Mouse (Mus musculus): Measurements from ENCODE around the gene Arhgap10.

Arhgap10 gene

DNA sequence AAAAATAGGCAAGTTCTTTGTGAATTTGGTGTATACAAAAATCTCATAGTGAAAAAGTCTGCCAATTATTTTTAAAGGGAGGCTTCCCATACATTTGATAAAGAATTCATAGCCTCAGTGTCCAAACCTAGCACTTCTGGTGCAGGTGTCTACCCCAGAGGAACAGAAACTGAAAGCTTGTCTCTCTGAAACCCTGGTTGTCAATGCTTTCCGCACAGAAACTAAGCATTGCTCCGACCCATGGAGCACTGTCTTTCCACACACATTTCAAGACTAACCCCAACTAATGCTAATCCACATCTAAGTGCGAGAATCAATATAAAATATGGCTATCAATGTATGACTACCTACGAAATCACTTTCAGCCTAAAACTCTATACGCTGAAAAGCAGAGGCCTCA is 116.6 kb downstream of the Arhgap10 start:
- DNase-seq: no peak

DNA sequence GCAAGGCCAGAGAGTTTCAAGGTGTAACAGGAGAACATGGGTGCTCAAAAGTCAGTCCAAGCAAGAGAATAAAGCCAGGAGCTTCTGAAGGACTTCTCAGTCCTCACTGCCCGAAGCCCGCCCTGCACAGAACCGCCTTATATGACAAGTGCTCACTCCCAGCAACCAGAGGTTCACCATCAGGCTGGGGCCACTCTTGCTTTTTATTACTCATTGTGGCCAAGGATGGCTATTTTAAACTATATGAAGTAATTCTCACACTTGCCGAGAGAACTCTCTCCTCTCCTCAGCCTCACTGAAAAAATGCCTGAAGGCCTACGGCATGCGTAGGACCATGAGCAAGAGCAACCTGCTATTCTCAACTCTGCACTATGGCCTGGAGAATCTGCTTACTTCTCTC is 133.7 kb downstream of the Arhgap10 start:
- no peak for DNase-seq

DNA sequence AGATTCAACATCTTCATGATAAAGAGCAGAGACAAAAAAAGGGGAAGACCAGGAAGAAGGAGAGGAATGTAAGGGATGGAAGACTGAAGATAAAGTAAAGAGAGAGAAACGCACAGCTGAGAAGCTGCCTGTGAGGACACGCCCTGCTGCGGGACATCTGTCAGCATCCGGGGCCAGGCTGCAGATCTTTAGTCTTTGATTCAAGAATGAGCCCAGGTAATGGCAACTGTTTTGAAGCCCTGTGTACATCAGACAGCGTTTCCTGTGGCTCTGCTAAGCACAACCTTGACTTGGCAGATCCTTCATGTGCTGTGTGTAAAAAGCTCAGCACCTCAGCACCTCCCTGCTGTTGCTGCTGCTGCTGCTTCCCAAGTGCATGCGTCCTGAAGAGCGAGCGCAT is 134.1 kb downstream of the Arhgap10 start:
- no peak for DNase-seq

DNA sequence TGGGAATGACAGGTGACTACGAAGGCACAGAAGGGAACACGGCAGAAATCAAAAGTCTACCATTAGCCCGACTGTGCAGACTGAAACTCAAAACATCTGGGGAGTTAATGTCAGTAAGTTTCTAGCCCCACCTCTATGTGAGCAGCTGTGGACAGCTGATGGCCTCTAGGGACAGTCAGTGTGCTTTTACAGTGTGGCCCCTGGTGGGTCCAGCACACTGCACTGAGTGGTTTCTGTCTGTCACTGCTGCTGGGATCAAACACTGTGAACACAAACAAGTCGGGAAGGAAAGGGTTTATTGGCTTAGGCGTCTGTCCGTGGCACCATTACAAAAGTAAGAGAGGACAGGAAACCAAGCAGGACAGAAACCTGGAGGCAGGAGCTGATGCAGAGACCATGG is 136.9 kb downstream of the Arhgap10 start:
- DNase-seq: no peak

DNA sequence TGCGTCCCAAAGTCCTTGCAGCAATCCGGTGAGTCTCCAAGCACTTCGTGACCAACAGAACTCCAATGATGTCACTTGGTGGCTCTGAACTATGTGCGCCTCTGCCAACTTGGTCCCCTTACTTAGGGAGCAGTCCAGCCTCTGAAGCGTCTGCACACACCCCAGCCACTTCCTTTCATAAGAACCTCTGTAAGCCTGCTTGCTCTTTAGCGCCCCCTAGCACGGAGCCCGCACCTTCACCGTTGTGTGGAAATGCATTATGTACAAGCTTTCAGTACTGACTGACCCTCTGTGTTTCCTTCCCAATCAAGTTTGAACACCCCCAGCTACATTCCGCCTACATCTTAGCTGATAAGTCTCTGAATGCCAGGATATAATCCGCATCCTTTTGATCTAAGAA is 138.5 kb downstream of the Arhgap10 start:
- peak in 1 of 2 experiments; percentile 22 for DNase-seq

DNA sequence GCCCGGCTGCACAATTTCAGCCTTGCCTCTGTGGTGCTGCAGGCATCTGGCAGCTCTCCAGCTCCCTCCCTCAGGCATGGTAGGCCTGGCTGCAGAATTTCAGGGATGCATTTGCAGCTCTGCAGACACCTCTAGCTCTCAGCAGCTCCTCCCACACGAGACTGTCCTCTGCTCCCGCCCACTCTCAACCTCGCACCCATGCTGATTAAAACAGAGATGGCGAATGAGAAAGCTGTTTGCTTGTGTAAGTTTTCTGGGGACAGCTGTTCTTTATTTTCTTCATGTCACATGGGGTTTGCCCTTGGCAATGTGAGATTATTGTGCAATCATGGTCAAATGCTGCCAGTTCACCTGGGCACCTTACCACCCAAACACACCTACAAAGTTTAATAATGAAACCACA is 141.3 kb downstream of the Arhgap10 start:
- peak; percentile 50 to 59 for DNase-seq

DNA sequence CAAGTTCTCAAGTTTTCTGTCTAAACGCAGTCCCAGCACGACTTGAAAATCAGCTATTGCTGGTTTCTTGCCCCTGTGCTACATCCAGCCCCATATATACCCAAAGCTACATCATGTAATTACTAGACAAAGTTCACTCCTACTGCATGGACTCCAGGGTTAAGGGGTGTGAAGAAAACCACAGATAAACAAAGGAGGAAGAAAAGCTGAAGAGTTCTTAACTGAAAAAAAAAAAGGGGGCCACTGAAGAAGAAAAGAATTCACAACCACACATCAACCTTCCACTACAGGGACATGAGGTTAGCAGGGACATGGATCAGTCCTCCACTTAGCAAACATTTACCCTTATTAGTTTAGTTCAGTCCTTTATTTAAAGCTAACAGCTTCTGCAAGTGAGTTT is 141.8 kb downstream of the Arhgap10 start:
- DNase-seq: no peak

DNA sequence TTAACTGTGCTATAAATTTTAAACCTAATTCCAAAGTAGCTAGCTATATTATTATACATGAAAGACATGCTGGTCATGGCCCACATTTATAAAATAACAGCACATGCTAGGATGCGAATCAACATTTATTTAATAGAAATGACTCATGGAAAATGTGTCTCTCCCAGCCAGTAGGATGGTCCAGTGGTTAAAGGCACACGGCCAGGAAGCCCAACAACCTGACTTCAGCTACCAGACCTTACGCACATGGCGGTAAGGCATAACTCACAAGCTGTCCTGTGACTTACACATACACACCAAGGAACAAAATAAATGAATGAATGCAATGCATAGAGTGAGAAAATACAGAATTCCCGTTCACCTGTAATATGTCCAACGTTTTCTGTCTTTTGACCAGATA is 146.7 kb downstream of the Arhgap10 start:
- no peak for DNase-seq

DNA sequence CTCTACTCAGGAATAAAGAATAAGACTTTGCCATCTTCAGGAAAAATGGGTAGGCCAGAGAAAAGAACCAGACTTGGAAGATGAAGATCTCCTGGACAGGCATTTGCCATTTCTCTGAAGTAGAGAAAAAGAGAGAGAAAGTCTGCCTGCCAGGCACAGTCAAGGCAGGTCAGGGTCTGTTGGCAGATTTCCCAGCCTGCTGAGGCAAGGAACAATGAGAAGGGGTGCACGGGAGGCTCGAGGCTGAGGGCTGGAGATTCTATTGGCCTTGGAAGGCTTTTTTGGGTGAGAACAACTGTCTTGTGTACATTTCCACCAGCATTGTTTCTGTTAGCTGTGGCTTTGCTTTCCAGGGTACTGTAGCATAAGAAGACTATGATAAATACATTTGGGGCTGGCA is 147.4 kb downstream of the Arhgap10 start:
- DNase-seq: peak; percentile 30 to 32

DNA sequence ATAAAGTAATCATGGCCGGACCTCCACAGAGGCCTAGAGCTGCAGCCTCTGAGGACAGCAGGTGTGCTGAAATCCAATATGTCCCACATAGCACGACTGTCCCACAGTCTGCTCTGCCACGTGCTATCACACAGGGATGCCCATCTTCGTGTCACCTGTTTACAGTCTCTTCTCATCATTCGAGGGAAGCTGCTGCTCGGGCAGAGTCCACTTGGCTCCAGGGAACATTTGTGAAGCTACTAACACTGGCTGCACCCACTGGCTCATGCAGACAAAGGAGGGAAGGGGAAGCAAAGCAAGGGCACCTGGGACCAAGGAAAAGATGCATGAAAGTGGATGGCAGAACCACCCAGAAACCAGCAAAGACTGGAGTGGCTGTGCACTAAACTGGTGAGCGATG is 148.1 kb downstream of the Arhgap10 start:
- no peak for DNase-seq

DNA sequence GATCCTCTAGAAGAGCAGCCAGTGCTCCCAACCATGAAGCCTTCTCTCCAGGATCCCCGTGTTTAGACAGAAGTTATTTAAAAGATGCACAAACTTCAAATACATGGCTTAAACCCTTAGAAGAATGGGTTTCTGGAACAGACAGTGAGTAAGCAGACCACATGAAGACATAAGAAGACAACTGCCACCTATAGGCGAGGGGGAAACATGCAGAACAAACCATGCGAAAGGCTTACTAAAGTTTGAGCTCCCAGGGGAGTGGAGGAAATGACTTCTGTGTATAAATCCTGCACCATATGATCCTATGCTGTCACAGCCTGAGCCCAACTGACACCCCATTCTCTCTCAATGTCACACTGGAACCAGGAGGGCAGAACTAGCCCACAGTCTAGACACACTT is 150.7 kb downstream of the Arhgap10 start:
- peak; percentile 41 to 53 for DNase-seq

DNA sequence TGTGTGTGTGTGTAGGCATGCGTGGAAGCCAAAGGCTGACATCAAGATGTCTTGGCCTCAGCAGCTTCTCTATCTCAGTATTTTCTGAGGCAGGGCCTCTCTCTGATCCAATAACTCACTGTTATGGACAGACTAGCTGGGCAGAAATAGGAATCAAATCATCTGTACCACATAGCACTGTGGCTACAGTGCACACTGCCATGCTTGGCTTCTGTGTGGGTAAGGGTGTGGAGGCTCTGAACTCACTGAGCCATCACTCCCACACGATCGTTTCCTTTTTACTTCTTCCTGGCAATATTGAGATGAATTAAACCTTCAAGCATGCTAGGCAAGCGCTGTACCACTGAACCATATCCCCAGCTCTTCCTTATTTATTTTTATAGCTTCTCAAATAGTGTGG is 151.3 kb downstream of the Arhgap10 start:
- no peak for DNase-seq

DNA sequence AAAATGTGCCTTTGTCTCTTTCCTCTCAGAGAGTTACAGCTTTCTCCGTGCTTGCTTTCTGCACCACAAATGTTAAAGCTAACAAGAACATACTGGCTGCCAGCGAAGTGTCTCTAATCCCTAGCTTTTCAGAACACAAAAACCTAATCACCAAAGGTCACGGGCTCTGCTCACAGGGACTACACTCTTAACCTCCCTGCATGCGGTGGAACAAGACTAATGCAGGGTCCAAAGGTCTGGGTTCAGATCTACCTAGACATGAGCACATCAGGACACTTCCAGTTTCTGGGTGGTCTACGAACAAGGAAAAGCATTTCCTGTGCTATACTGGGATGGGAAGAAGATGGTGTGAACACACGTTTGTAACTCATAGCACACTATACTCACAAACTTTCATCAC is 151.8 kb downstream of the Arhgap10 start:
- no peak for DNase-seq

DNA sequence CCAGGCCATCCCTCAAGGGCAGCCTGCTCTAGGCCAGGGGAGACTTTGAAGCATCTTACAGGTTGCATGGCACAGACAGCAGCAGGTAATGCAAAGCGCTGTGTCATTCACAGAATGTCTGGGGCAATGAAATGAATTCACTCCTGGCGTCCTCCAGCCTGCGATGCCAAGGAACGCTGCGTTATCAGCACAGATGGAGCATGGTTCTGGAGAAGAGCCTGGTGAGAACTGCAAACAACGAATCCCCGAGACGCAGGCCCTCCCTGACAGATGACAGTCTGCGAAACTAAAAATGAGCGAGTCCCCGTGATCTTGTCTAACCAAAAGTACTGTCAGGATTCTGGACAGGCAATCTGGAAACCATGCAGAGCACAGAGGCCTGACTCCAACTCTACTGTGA is 153.3 kb downstream of the Arhgap10 start:
- DNase-seq: no peak

DNA sequence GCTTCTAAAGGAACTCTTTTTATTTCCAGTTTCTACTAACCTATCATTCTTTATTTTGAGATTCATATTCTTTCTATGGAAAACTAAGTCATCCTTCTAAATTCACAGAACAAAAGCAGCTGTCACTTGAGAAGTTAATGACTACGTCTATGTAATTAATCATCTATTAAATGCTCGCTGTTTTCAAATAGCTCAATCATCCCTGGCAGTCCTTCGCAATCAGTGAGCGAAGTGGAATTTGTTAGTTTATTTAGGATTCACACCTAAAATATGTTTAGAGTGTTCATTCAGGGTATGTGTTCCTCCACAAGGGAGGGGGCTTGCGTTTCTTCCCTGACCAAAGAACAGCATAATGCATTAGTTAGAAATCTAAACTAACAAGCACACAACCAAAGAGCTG is 156.9 kb downstream of the Arhgap10 start:
- no peak for DNase-seq

DNA sequence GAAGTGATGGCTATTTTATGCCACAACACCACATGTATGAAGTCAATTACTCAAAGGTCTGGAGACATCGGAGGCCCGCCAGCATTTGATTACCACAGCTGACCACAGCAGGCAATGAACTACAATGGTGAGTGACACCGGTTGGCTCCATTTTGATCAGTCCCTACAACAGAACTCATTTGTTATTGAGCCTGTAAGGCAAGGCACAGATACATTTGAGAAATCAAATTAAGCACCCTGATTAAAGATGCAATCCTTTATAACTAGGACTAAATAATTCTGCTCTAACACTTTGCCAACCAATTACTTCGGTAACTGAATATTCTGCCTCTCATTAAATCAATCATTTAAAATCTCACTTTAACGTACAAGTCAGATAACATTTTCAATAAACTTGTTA is 157.3 kb downstream of the Arhgap10 start:
- DNase-seq: no peak

DNA sequence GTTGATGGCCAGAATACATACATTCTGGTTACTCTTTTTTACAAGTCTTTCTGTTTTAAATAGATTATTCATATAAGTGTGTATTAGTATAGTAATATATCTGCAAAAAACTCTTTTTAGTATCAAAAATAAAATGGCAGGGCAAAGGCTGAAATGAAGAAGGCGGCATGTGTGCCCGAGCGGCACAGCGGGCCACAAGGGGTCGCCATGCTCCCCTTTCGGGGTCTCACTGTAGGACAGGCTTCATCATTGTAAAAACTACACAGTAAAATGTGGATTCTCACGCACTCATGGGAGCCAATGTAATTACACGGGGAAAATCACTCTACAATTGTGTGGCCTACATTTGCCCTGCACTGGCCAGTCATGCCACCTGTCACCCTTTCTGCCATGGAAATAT is 160.6 kb downstream of the Arhgap10 start:
- no peak for DNase-seq

DNA sequence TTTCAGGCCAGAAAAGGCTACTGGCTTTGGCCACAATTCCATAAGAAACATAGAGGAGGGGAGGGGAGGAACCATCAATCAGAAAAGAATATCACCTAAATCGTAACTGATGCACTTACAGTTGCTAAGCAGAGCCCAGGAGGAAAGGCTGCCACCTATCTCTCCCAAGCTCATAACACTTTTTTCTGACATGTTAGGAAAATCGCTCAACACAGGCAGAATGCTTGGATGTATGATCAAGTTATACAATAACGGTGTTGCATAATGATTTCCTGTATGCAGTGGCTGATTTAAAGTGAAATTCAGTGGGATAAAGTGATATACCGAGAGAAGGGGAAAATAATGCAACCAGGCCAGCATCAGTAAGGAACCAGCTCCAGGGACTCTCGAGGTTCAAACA is 162.4 kb downstream of the Arhgap10 start:
- DNase-seq: no peak

DNA sequence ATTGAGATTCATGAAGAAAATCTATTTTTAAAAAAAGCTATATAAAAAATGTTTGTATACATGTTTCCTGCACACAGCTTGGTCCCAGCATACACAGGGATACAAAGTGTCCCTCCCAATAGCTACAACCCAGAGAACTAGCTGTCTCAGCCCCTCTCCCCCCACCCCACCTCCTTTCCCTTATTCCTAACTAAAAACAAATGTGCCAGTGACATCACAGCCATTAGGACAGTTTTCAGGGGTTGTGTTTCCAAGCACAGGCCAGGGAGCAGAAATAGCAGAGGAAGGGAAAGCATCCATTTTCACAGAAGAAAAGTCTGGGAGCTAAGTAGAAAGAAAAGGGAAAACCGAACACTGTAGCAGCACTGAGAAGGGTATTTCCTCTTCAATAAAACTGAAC is 163.6 kb downstream of the Arhgap10 start:
- no peak for DNase-seq

DNA sequence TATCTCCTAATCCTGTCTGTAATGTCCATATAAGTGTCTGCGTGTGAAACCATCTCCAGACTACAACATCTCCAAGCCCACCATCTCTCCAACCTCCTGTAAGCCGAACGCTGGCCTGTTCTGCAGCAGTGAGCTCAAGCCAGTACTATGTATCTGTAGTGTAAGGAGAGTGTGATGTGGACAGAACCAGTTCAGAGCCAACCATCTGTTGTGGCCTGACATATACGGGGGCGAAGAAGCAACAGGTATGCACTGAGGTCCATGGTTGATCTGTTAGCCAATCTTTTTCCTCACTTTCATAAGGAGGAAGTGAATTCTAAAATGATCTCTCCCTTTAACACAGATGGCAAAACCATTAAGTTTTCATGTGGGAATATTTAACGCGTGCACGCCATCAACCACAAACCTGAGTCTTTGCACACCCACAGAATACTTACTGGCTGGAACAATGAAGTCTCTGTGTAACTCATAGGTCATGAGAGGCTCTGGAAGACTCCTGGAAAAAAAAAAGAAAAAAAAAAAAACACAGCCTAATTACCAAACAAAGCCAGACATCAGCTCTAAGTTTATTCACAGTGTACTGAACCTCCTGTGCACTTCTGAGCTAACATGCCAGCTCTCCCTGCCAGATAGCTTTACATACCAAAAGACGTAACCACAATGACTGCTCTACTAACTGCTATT is 166.4 kb downstream of the Arhgap10 start:
- DNase-seq: no peak

DNA sequence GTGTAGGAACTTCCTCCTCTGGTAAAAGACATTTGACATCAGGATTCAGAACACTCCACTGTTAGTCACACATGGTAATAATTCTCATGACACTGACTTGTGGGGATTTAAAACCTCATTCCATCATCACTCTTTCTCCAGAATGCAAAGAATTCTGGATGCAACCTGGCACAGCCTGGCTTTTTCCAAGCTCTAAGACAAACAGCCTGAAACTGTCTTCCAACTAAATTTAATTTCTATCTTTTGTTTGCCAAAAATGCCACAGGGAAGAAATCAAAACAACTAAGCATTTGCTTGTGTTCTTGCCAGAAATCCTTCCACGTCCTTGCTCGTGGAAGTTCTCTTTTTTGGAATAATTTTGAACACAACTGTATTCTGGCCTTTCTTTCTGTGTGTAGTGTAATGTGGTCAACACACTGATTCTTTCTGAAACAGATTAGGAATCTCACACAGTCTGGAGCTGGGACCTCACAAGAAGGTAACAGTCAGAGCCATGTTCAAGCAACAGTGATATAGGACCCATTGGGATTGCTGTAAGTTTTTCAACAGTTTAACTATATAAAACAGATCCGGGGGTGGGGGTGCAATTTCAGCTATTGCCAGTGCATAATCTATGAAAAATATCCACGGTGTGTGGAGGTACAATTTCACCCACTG is 167.5 kb downstream of the Arhgap10 start:
- DNase-seq: no peak

DNA sequence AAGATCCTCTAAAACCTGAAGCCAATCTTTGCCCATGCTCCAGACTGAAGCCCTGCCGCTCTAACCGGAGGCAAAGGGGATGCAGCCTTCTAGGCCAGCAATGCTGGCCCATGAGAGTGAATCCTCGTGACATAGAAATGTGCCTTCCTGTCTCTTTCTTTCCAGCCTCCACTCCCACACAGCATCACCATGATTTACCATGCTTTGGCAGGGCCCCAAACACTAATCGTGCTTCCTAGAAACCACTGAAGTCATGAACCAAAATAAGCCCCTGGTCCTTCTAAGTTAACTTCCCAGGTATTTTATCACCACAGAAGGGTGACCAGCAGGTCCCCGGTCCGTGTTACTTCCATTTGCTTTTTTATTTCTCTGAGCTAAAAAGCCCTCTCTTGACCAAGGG is 173.8 kb downstream of the Arhgap10 start:
- DNase-seq: peak; percentile 52

DNA sequence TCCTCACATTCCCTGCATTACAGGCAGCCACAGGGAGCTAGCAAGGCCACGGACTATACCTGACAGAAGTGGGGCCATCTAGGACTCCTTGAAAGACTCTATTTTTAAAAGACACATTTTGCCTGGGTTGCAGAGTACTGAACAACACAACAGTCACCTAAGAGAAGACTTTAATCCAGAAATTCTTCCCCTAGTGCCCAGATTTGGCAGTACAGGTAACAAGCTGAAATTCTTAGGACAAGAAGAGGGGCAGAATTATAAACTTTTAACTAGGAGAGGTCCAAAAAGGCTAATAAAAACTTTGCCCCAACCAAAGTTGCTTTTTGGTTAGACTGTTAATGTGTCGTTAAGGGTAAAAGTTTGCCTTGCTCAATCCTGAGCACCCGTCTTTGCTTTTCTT is 174.4 kb downstream of the Arhgap10 start:
- no peak for DNase-seq

DNA sequence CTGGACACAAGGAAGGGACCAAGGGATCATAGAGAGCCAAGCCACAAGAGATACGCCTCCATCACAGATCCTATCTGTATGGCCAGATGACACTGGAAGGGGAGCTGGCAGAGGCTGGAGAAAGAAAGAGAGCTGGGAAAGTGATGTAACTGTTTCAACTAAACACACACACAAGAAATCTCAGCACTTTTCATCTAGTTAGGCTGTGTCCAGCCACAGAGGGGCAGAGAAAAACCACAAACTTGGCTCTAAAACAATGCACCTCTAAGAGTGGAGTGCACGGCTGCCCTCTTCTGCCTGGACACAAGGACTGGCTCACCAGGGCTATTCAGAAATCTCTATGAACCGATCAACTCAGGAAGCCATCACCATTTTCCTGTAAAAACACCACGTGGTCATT is 175.6 kb downstream of the Arhgap10 start:
- DNase-seq: no peak

DNA sequence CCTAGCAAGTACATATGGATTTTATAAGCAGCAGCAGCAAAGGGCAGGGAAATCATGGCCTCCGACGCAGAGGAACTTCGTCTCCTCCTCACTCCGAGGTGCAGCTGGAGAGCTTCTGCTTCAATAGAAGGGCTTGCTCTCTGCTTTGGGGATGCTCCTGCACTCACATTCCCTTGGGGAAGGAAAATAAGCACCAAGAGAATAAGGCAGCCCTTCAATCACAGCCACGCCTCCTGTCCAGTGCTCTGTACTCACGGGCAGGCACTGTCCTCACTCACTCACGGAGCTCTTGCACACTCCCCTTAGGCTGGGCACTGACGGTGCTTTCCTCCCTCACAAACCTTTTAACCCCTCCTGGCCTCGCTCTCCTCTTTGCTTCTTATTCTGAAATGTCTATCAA is 176.4 kb downstream of the Arhgap10 start:
- DNase-seq: no peak

All from kidney, postnatal 4 days (tissue).